Mouse (Mus musculus): ENCODE measurements around the gene Rbfox1. TPM values are rescaled to one million over a fixed set of nuclear protein-coding genes. Genes with fewer than 3 reads are reported as not detected.

The Rbfox1 gene
- polyA plus RNA-seq, 1 experiment from 2014 or later: 3.1 TPM

GRCm38 (mm10) chr16:7341186-7341585, 1456.0 kb downstream of the Rbfox1 start:
- no peaks in the 10 kb centered on the region for H3K36me3 ChIP-seq (ENCODE audit: control insufficient read depth, insufficient read depth, low read length)
- H3K4me1 ChIP-seq (ENCODE audit: control insufficient read depth, insufficient read depth, low read length): no peaks in the 10 kb centered on the region
- WGBS (ENCODE audit: insufficient replicate concordance): 30% methylated on average over 4 of the region's 4 CpGs
- H3K4me2 ChIP-seq: no peak overlapping the region
- H3K4me3 ChIP-seq (ENCODE audit: low read depth, low read length): no peak overlapping the region
- no peaks in the 10 kb centered on the region for H3K27me3 ChIP-seq (ENCODE audit: control insufficient read depth, insufficient read depth, low read length)
- H3K27ac ChIP-seq (ENCODE audit: low read depth, low read length): no peak overlapping the region
- ATAC-seq (replicated peaks; ENCODE audit: insufficient number of reproducible peaks, low FRiP score, low TSS enrichment): no peak
- H3K9me3 ChIP-seq (replicated peaks; ENCODE audit: control insufficient read depth, low read length): no peaks in the 10 kb centered on the region
- no peak overlapping the region for H3K9ac ChIP-seq (ENCODE audit: low read depth, low read length)

GRCm38 (mm10) chr16:7345298-7345697, 1460.1 kb downstream of the Rbfox1 start:
- H3K36me3 ChIP-seq (ENCODE audit: control insufficient read depth, insufficient read depth, low read length): no peaks in the 10 kb centered on the region
- WGBS (ENCODE audit: insufficient replicate concordance): 47% methylated on average over 3 of the region's 3 CpGs
- no peaks in the 10 kb centered on the region for H3K4me1 ChIP-seq (ENCODE audit: control insufficient read depth, insufficient read depth, low read length)
- H3K4me2 ChIP-seq: no peak overlapping the region
- no peak overlapping the region for H3K4me3 ChIP-seq (ENCODE audit: low read depth, low read length)
- H3K27ac ChIP-seq (ENCODE audit: low read depth, low read length): no peak overlapping the region
- no peaks in the 10 kb centered on the region for H3K9me3 ChIP-seq (replicated peaks; ENCODE audit: control insufficient read depth, low read length)
- no peaks in the 10 kb centered on the region for H3K27me3 ChIP-seq (ENCODE audit: control insufficient read depth, insufficient read depth, low read length)
- no peak overlapping the region for H3K9ac ChIP-seq (ENCODE audit: low read depth, low read length)
- no peak for ATAC-seq (replicated peaks; ENCODE audit: insufficient number of reproducible peaks, low FRiP score, low TSS enrichment)

GRCm38 (mm10) chr16:7346001-7346625, 1461.0 kb downstream of the Rbfox1 start:
- H3K4me3 ChIP-seq (ENCODE audit: low read depth, low read length): no peak overlapping the region
- H3K4me1 ChIP-seq (ENCODE audit: control insufficient read depth, insufficient read depth, low read length): no peaks in the 10 kb centered on the region
- H3K9me3 ChIP-seq (replicated peaks; ENCODE audit: control insufficient read depth, low read length): no peaks in the 10 kb centered on the region
- WGBS (ENCODE audit: insufficient replicate concordance): 71% methylated on average over 11 of the region's 11 CpGs
- no peak overlapping the region for H3K4me2 ChIP-seq
- no peak overlapping the region for H3K27ac ChIP-seq (ENCODE audit: low read depth, low read length)
- H3K27me3 ChIP-seq (ENCODE audit: control insufficient read depth, insufficient read depth, low read length): no peaks in the 10 kb centered on the region
- ATAC-seq (replicated peaks; ENCODE audit: insufficient number of reproducible peaks, low FRiP score, low TSS enrichment): no peak
- H3K36me3 ChIP-seq (ENCODE audit: control insufficient read depth, insufficient read depth, low read length): no peaks in the 10 kb centered on the region
- no peak overlapping the region for H3K9ac ChIP-seq (ENCODE audit: low read depth, low read length)

GRCm38 (mm10) chr16:7347522-7348165, 1462.5 kb downstream of the Rbfox1 start:
- WGBS (ENCODE audit: insufficient replicate concordance): 74% methylated on average over 7 of the region's 7 CpGs

GRCm38 (mm10) chr16:7352808-7353207, 1467.7 kb downstream of the Rbfox1 start:
- no peak overlapping the region for H3K4me3 ChIP-seq (ENCODE audit: low read depth, low read length)
- no peak for ATAC-seq (replicated peaks; ENCODE audit: insufficient number of reproducible peaks, low FRiP score, low TSS enrichment)
- no peaks in the 10 kb centered on the region for H3K36me3 ChIP-seq (ENCODE audit: control insufficient read depth, insufficient read depth, low read length)
- H3K4me2 ChIP-seq: no peak overlapping the region
- H3K27me3 ChIP-seq (ENCODE audit: control insufficient read depth, insufficient read depth, low read length): no peaks in the 10 kb centered on the region
- H3K27ac ChIP-seq (ENCODE audit: low read depth, low read length): no peak overlapping the region
- no peak overlapping the region for H3K9ac ChIP-seq (ENCODE audit: low read depth, low read length)
- no peaks in the 10 kb centered on the region for H3K9me3 ChIP-seq (replicated peaks; ENCODE audit: control insufficient read depth, low read length)
- WGBS (ENCODE audit: insufficient replicate concordance): 65% methylated on average over 16 of the region's 16 CpGs
- no peaks in the 10 kb centered on the region for H3K4me1 ChIP-seq (ENCODE audit: control insufficient read depth, insufficient read depth, low read length)

More at GRCm38 (mm10) chr16:7347522-7348165, 1462.5 kb downstream of the Rbfox1 start:
- H3K4me3 ChIP-seq (ENCODE audit: low read depth, low read length): no peak overlapping the region
- H3K9ac ChIP-seq (ENCODE audit: low read depth, low read length): no peak overlapping the region
- no peak for ATAC-seq (replicated peaks; ENCODE audit: insufficient number of reproducible peaks, low FRiP score, low TSS enrichment)
- H3K27me3 ChIP-seq (ENCODE audit: control insufficient read depth, insufficient read depth, low read length): no peaks in the 10 kb centered on the region
- no peaks in the 10 kb centered on the region for H3K9me3 ChIP-seq (replicated peaks; ENCODE audit: control insufficient read depth, low read length)
- H3K4me2 ChIP-seq: no peak overlapping the region
- no peaks in the 10 kb centered on the region for H3K36me3 ChIP-seq (ENCODE audit: control insufficient read depth, insufficient read depth, low read length)
- no peak overlapping the region for H3K27ac ChIP-seq (ENCODE audit: low read depth, low read length)
- no peaks in the 10 kb centered on the region for H3K4me1 ChIP-seq (ENCODE audit: control insufficient read depth, insufficient read depth, low read length)

- H3K4me1 ChIP-seq (ENCODE audit: control insufficient read depth, insufficient read depth, low read length): no peaks in the 10 kb centered on the region
- H3K9me3 ChIP-seq (replicated peaks; ENCODE audit: control insufficient read depth, low read length): no peaks in the 10 kb centered on the region
- no peak overlapping the region for H3K9ac ChIP-seq (ENCODE audit: low read depth, low read length)
- H3K36me3 ChIP-seq (ENCODE audit: control insufficient read depth, insufficient read depth, low read length): no peaks in the 10 kb centered on the region
- H3K4me3 ChIP-seq (ENCODE audit: low read depth, low read length): no peak overlapping the region
- no peak overlapping the region for H3K4me2 ChIP-seq
- WGBS (ENCODE audit: insufficient replicate concordance): 63% methylated on average over 4 of the region's 4 CpGs
- no peaks in the 10 kb centered on the region for H3K27me3 ChIP-seq (ENCODE audit: control insufficient read depth, insufficient read depth, low read length)
- no peak overlapping the region for H3K27ac ChIP-seq (ENCODE audit: low read depth, low read length)
- no peak for ATAC-seq (replicated peaks; ENCODE audit: insufficient number of reproducible peaks, low FRiP score, low TSS enrichment)
These were observed 1469.0 kb downstream of the Rbfox1 start for GRCm38 (mm10) chr16:7354116-7354515.

- Histone ChIP-seq H3K4me3 (ENCODE audit: low read depth, low read length) (no peak overlapping the region), H3K9ac (ENCODE audit: low read depth, low read length) (no peak overlapping the region), H3K36me3 (ENCODE audit: control insufficient read depth, insufficient read depth, low read length) (no peaks in the 10 kb centered on the region), H3K27ac (ENCODE audit: low read depth, low read length) (no peak overlapping the region), H3K4me2 (no peak overlapping the region), H3K27me3 (ENCODE audit: control insufficient read depth, insufficient read depth, low read length) (no peaks in the 10 kb centered on the region), H3K4me1 (ENCODE audit: control insufficient read depth, insufficient read depth, low read length) (no peaks in the 10 kb centered on the region), H3K9me3 (replicated peaks; ENCODE audit: control insufficient read depth, low read length) (no peaks in the 10 kb centered on the region)
- no peak for ATAC-seq (replicated peaks; ENCODE audit: insufficient number of reproducible peaks, low FRiP score, low TSS enrichment)
- 77% methylated on average over 5 of the region's 5 CpGs for WGBS (ENCODE audit: insufficient replicate concordance)
These were observed 1473.9 kb downstream of the Rbfox1 start for GRCm38 (mm10) chr16:7359043-7359442.

- no peak overlapping the region for H3K27ac ChIP-seq (ENCODE audit: low read depth, low read length)
- 81% methylated on average over 1 of the region's 1 CpGs for WGBS (ENCODE audit: insufficient replicate concordance)
- no peak overlapping the region for H3K4me3 ChIP-seq (ENCODE audit: low read depth, low read length)
- H3K9me3 ChIP-seq (replicated peaks; ENCODE audit: control insufficient read depth, low read length): no peaks in the 10 kb centered on the region
- H3K36me3 ChIP-seq (ENCODE audit: control insufficient read depth, insufficient read depth, low read length): no peaks in the 10 kb centered on the region
- H3K4me2 ChIP-seq: no peak overlapping the region
- no peak overlapping the region for H3K9ac ChIP-seq (ENCODE audit: low read depth, low read length)
- no peaks in the 10 kb centered on the region for H3K4me1 ChIP-seq (ENCODE audit: control insufficient read depth, insufficient read depth, low read length)
- H3K27me3 ChIP-seq (ENCODE audit: control insufficient read depth, insufficient read depth, low read length): no peaks in the 10 kb centered on the region
- no peak for ATAC-seq (replicated peaks; ENCODE audit: insufficient number of reproducible peaks, low FRiP score, low TSS enrichment)
These were observed 1475.6 kb downstream of the Rbfox1 start for GRCm38 (mm10) chr16:7360706-7361105.

GRCm38 (mm10) chr16:7365878-7366277, 1480.7 kb downstream of the Rbfox1 start:
- no peak for ATAC-seq (replicated peaks; ENCODE audit: insufficient number of reproducible peaks, low FRiP score, low TSS enrichment)
- Histone ChIP-seq H3K27ac (ENCODE audit: low read depth, low read length) (no peak overlapping the region), H3K36me3 (ENCODE audit: control insufficient read depth, insufficient read depth, low read length) (no peaks in the 10 kb centered on the region), H3K9me3 (replicated peaks; ENCODE audit: control insufficient read depth, low read length) (no peaks in the 10 kb centered on the region), H3K4me2 (no peak overlapping the region), H3K9ac (ENCODE audit: low read depth, low read length) (no peak overlapping the region), H3K4me3 (ENCODE audit: low read depth, low read length) (no peak overlapping the region), H3K27me3 (ENCODE audit: control insufficient read depth, insufficient read depth, low read length) (no peaks in the 10 kb centered on the region), H3K4me1 (ENCODE audit: control insufficient read depth, insufficient read depth, low read length) (no peaks in the 10 kb centered on the region)
